Mouse (Mus musculus) mouse embryonic stem cell (cell line): ENCODE results near the gene Sigmar1.
"Not testable (repeated sequence)": the region's sequence is repeated elsewhere in the genome, so short reads cannot be mapped to it uniquely, and the experiment has no call there.

Experiments used
- in situ Hi-C, 2 experiments: fragments of 300-500 bp; cut with MboI; formaldehyde crosslinking; loops; 1 replicate in 1 of 2; 3 replicates in 1 of 2; pipeline ENCODE4 v1.14.3; 2019 to 2020; ENCODE audit warnings: low sequenced_read_pairs in 2 of 2, low pct_unique_long_range_greater_than_20kb in 1 of 2, mixed read lengths in 1 of 2; ENCODE audit not compliant: unreplicated experiment in 1 of 2

The Sigmar1 gene

GRCm38 (mm10) chr4:41714276-41714675 lies 41.7 kb downstream of the Sigmar1 start:
- in situ Hi-C loops = loop anchor here in 1 of 2 experiments (25.0 kb wide), 1 partner anchor 577 kb away; the partner anchor contains the start of gene Ube2r2

- in situ Hi-C loops = loop anchor here in 1 of 2 experiments (25.0 kb wide), 1 partner anchor 576 kb away; the partner anchor contains the start of gene Ube2r2
Observed at GRCm38 (mm10) chr4:41713197-41714067, 42.5 kb downstream of the Sigmar1 start, which contains the start of gene Rpp25l. Rpp25l (minus strand) TSS chr4:41713534.

- in situ Hi-C loops = loop anchor here in 1 of 2 experiments (25.0 kb wide), 1 partner anchor 575 kb away; the partner anchor contains the start of gene Ube2r2
Observed at GRCm38 (mm10) chr4:41712421-41713196, 43.3 kb downstream of the Sigmar1 start.

- in situ Hi-C loops = loop anchor here in 1 of 2 experiments (25.0 kb wide), 1 partner anchor 575 kb away; the partner anchor contains the start of gene Ube2r2
Observed at GRCm38 (mm10) chr4:41711705-41712375, 44.1 kb downstream of the Sigmar1 start.

GRCm38 (mm10) chr4:41710229-41710628 lies 45.7 kb downstream of the Sigmar1 start:
- in situ Hi-C loops = loop anchor here in 1 of 2 experiments (25.0 kb wide), 1 partner anchor 573 kb away; the partner anchor contains the start of gene Ube2r2

GRCm38 (mm10) chr4:41708192-41708745 lies 47.7 kb downstream of the Sigmar1 start:
- in situ Hi-C loops = loop anchor here in 1 of 2 experiments (10.0 to 25.0 kb wide), 2 partner anchors 143 to 571 kb away; partner anchors contain the start of genes Dnaic1, Fam219a and Ube2r2

GRCm38 (mm10) chr4:41707011-41707535 lies 48.9 kb downstream of the Sigmar1 start:
- in situ Hi-C loops = loop anchor here in 1 of 2 experiments (10.0 to 25.0 kb wide), 2 partner anchors 142 to 570 kb away; partner anchors contain the start of genes Dnaic1, Fam219a and Ube2r2

- in situ Hi-C loops = loop anchor here in 1 of 2 experiments (10.0 to 25.0 kb wide), 2 partner anchors 141 to 569 kb away; partner anchors contain the start of genes Dnaic1, Fam219a and Ube2r2
Observed at GRCm38 (mm10) chr4:41705922-41706754, 49.8 kb downstream of the Sigmar1 start.

GRCm38 (mm10) chr4:41704651-41705050 lies 51.3 kb downstream of the Sigmar1 start:
- in situ Hi-C loops = loop anchor here in 1 of 2 experiments (10.0 to 25.0 kb wide), 2 partner anchors 140 to 567 kb away; partner anchors contain the start of genes Dnaic1, Fam219a and Ube2r2

- in situ Hi-C loops = loop anchor here in 1 of 2 experiments (10.0 to 25.0 kb wide), 2 partner anchors 137 to 565 kb away; partner anchors contain the start of genes Dnaic1, Fam219a and Ube2r2
Observed at GRCm38 (mm10) chr4:41702226-41702625, 53.7 kb downstream of the Sigmar1 start.

- in situ Hi-C loops = loop anchor here in 1 of 2 experiments (10.0 to 25.0 kb wide), 2 partner anchors 135 to 563 kb away; partner anchors contain the start of genes Dnaic1, Fam219a and Ube2r2
Observed at GRCm38 (mm10) chr4:41700224-41700623, 55.7 kb downstream of the Sigmar1 start.

GRCm38 (mm10) chr4:41699783-41700182 lies 56.2 kb downstream of the Sigmar1 start, which contains the start of gene Il11ra1:
Il11ra1 (plus strand) TSS chr4:41699989.
- in situ Hi-C loops = loop anchor here in 1 of 2 experiments (10.0 to 25.0 kb wide), 2 partner anchors 135 to 562 kb away; partner anchors contain the start of genes Dnaic1, Fam219a and Ube2r2

- in situ Hi-C loops = not testable (repeated sequence)
Observed at GRCm38 (mm10) chr4:41698421-41699016, 57.4 kb downstream of the Sigmar1 start.

GRCm38 (mm10) chr4:41696930-41697841 lies 58.8 kb downstream of the Sigmar1 start, which contains the start of gene Cntfr:
Cntfr (minus strand) TSS chr4:41697089.
- in situ Hi-C loops = not testable (repeated sequence)

- in situ Hi-C loops = not testable (repeated sequence)
Observed at GRCm38 (mm10) chr4:41696452-41696851, 59.5 kb downstream of the Sigmar1 start.
